14 mouse cellular contexts compared by ENCODE assay signal in genomic region chr4:53238314-53239259, GRCm38 (mm10).
DNase-seq lines count a peak whose midpoint lies in the region; ATAC-seq lines count a peak whose summit lies in the region.
"Had no signal": no experiment of that assay in that cellular context is flagged by ENCODE, and none has a peak within 500 bp of the region (broad histone marks: within the 10 kb centered on the region; RNA-seq: fewer than 3 reads in every experiment).

No protein-coding gene starts in this region.

- H3K27me3 ChIP-seq in heart, embryonic 15.5 days, result no peaks in the 10 kb centered on the region
- H3K27me3 ChIP-seq: embryonic facial prominence, embryonic 15.5 days; liver, embryonic 15.5 days had no signal

- no peak overlapping the region for H3K4me3 ChIP-seq in heart, embryonic 15.5 days
- H3K4me3 ChIP-seq: embryonic facial prominence, embryonic 15.5 days; liver, embryonic 15.5 days; myocyte had no signal

- 0 out of 2 replicates have a peak, but pooled peaks have one; percentile 27 for ATAC-seq in heart, embryonic 15.5 days (replicated peaks; ENCODE audit: insufficient number of reproducible peaks, insufficient read depth, low FRiP score, low read depth)
- peak; percentile 96 for ATAC-seq in granulocyte monocyte progenitor cell, adult 5-6 weeks (replicated peaks; ENCODE audit: poor library complexity, severe bottlenecking)
- peak; percentile 82 for ATAC-seq in monocyte, adult 5-6 weeks (replicated peaks; ENCODE audit: insufficient number of reproducible peaks, low FRiP score, low TSS enrichment, poor library complexity, severe bottlenecking)
- ATAC-seq: CD4-positive, CD25-positive, alpha-beta regulatory T cell, adult 4 months; inflammation-experienced regulatory T-cells, adult 6 months had no signal

- H3K4me2 ChIP-seq in heart, embryonic 15.5 days, result no peak overlapping the region
- H3K4me2 ChIP-seq: embryonic facial prominence, embryonic 15.5 days; liver, embryonic 15.5 days had no signal

- no peak overlapping the region for H3K27ac ChIP-seq in heart, embryonic 15.5 days
- H3K27ac ChIP-seq: embryonic facial prominence, embryonic 15.5 days; liver, embryonic 15.5 days had no signal

- H3K9me3 ChIP-seq in heart, embryonic 15.5 days (replicated peaks), result no peaks in the 10 kb centered on the region
- H3K9me3 ChIP-seq: embryonic facial prominence, embryonic 15.5 days; liver, embryonic 15.5 days had no signal

- DNase-seq in heart, postnatal 25 days (ENCODE audit: low spot score), result no peak
- DNase-seq in spleen, postnatal 36 days (ENCODE audit: low spot score in 2 of 2), result peak; percentile 21 to 37
- DNase-seq in spleen, postnatal 10 days (ENCODE audit: low spot score in 2 of 2), result no peak
- DNase-seq in embryo, embryonic 11 days, result no peak
- no peak for DNase-seq in layer of hippocampus, adult 11-12 months (ENCODE audit: low spot score)
- DNase-seq: thymus, adult 2 months had no signal

- no peaks in the 10 kb centered on the region for H3K36me3 ChIP-seq in heart, embryonic 15.5 days
- H3K36me3 ChIP-seq: embryonic facial prominence, embryonic 15.5 days; liver, embryonic 15.5 days had no signal

- no peak overlapping the region for H3K9ac ChIP-seq in heart, embryonic 15.5 days
- H3K9ac ChIP-seq: embryonic facial prominence, embryonic 15.5 days; liver, embryonic 15.5 days had no signal

- intact Hi-C loops in heart, postnatal 25 days (cut with DNase I), result no loop called here

- peaks cover 5% of the 10 kb centered on the region for H3K4me1 ChIP-seq in heart, embryonic 15.5 days (replicated peaks)
- H3K4me1 ChIP-seq: embryonic facial prominence, embryonic 15.5 days had no signal

- 70% methylated on average over 14 of the region's 14 CpGs for WGBS in heart, embryonic 15.5 days

Comparison
In these comparisons a context has a peak if more than half of its experiments do, and no peak if none do; other contexts are left out.
1. DNase-seq: peak in spleen, postnatal 36 days (2 of 2); none in heart, postnatal 25 days (single experiment), spleen, postnatal 10 days (0 of 2), embryo, embryonic 11 days (single experiment) and layer of hippocampus, adult 11-12 months (single experiment).
2. ATAC-seq: peak in every context shown above with its lines; median percentile 96 in granulocyte monocyte progenitor cell, adult 5-6 weeks; 82 in monocyte, adult 5-6 weeks; 27 in heart, embryonic 15.5 days.